Mouse (Mus musculus): ENCODE measurements at regions not wholly inside any gene's neighbourhood (a gene's known extent, or its start where the extent isn't known, plus 50 kb on each side); places are given as distances from the start of the nearest gene placed in this dataset.

DNA sequence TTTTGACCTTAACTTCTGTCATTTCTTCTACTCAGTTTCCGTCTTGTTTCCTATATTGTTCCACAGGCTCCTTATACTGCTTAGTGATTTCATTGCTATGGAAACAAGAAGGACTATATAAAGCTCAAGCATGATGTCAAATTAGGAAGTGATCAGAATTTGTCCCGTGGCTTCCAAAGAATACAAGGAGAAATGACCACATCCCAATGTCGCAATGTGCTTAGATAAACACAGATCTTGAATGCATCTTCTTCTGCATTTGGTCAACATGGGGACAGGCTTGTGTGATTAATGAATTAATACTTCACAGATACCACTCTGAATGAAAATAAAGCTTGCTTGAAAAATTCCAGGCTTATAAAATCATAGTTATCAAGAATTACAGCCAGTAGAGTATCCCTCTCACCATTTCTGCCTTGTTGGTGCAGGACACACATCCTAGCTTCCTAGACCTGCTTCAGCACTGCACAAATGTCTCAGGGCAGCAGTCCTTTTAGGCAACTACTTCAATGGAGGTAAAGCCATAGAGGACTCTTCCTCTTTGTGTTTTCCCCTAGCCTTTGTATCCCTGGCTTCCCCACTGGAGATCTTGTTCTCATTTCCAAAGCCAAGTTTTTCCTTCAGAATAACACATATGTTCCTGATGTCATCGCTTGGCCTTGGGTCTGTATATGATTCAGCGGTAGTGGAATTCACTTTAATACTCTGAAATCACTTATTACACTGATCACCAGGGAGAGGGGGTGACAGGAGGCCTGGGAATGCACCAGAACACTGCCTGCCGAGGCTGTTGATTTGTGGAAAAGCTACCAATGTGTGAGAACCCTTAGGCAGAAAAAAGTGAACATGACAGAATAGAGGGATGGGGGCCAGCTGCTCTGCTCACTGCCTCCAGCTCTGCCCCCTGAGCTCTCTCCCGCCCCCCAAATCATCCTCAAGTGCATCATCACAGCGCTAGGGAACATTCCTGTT lies 97.9 kb upstream of the Ccn6 start:
- ATAC-seq (ENCODE audit: low FRiP score, low TSS enrichment): no peak
- WGBS: 62% methylated on average over 8 of the region's 8 CpGs
- no peak overlapping the region for H3K27ac ChIP-seq (replicated peaks; ENCODE audit: low read depth, low read length)
- peaks cover 16% of the 10 kb centered on the region for H3K4me1 ChIP-seq (ENCODE audit: control insufficient read depth, insufficient read depth, low read length)
- no peaks in the 10 kb centered on the region for H3K27me3 ChIP-seq (ENCODE audit: control insufficient read depth, insufficient read depth, low read length)
- H3K9me3 ChIP-seq (ENCODE audit: control insufficient read depth, low read length): no peaks in the 10 kb centered on the region
- no peak overlapping the region for H3K4me2 ChIP-seq (ENCODE audit: low read length)
- no peak overlapping the region for H3K9ac ChIP-seq (replicated peaks; ENCODE audit: low read length)
- no peaks in the 10 kb centered on the region for H3K36me3 ChIP-seq (ENCODE audit: control insufficient read depth, insufficient read depth, low read length)
- no peak overlapping the region for H3K4me3 ChIP-seq (replicated peaks; ENCODE audit: low read depth, low read length)
- DNase-seq: peak; percentile 13

DNA sequence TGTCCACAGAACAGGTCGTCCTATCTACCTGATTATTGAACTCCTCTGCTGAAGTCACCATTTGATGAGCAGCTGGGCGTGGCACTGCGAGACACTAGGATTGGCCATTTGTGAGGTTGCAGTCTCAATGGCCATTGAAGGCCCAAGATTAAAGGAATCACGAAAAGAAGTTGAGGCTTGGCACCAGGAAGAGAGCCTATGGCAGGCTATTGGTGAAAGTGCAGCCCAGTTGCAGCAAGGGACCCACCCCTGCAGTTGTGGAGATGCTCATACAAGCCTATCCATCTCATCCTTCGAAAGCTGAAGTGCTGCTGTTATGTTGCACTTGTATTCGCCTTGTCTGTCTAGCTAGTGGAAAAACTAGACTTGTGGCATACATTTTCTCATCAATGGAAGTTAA lies 96.5 kb upstream of the Ccn6 start:
- no peak overlapping the region for H3K27ac ChIP-seq (replicated peaks; ENCODE audit: low read depth, low read length)
- H3K4me3 ChIP-seq (replicated peaks; ENCODE audit: low read depth, low read length): no peak overlapping the region
- ATAC-seq (ENCODE audit: low FRiP score, low TSS enrichment): no peak
- no peak for DNase-seq
- H3K4me1 ChIP-seq (ENCODE audit: control insufficient read depth, insufficient read depth, low read length): peaks cover 13% of the 10 kb centered on the region
- no peaks in the 10 kb centered on the region for H3K9me3 ChIP-seq (ENCODE audit: control insufficient read depth, low read length)
- no peak overlapping the region for H3K9ac ChIP-seq (replicated peaks; ENCODE audit: low read length)
- H3K4me2 ChIP-seq (ENCODE audit: low read length): no peak overlapping the region
- WGBS: 83% methylated on average over 6 of the region's 6 CpGs
- H3K36me3 ChIP-seq (ENCODE audit: control insufficient read depth, insufficient read depth, low read length): no peaks in the 10 kb centered on the region
- no peaks in the 10 kb centered on the region for H3K27me3 ChIP-seq (ENCODE audit: control insufficient read depth, insufficient read depth, low read length)

DNA sequence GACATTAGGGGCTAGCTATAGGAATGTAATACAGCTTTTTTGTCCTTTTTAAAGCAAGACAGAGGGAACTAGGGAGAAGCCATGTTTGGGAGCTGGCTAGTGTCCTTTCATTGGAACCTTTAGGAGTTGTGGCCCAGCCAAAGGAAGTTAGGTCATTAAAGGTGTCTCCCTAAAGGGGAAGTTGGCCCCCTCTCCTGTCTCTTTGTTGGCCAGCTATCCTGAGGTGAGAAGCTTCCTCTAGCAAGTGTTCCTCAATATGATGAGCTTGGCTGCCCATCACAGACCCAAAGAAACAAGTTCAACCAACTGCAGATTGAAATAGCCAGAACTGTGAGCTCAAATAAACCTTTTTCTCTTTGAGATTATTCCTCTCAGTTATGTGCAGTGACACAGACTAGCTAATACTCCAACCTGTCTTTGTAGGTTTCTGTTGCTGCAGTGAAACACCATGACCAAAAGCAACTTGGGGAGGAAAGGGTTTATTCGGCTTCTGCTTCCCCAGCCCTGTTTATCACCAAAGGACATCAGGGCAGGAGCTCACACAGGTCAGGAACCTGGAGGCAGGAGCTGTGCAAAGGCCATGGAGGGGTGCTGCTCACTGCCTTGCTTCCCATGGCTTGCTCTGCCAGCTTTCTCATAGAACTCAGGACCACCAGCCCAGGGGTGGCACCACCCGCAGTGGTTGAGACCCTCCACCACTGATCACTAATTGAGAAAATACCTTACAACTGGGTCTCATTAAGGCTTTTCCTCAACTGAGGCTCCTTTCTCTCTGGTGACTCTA lies 94.0 kb upstream of the Ccn6 start:
- ATAC-seq (ENCODE audit: low FRiP score, low TSS enrichment) (no peak), DNase-seq (no peak)
- Histone ChIP-seq H3K4me2 (ENCODE audit: low read length) (no peak overlapping the region), H3K9ac (replicated peaks; ENCODE audit: low read length) (no peak overlapping the region), H3K36me3 (ENCODE audit: control insufficient read depth, insufficient read depth, low read length) (no peaks in the 10 kb centered on the region), H3K9me3 (ENCODE audit: control insufficient read depth, low read length) (no peaks in the 10 kb centered on the region), H3K4me3 (replicated peaks; ENCODE audit: low read depth, low read length) (no peak overlapping the region), H3K4me1 (ENCODE audit: control insufficient read depth, insufficient read depth, low read length) (peaks cover 13% of the 10 kb centered on the region), H3K27ac (replicated peaks; ENCODE audit: low read depth, low read length) (no peak overlapping the region), H3K27me3 (ENCODE audit: control insufficient read depth, insufficient read depth, low read length) (no peaks in the 10 kb centered on the region)
- 89% methylated on average over 2 of the region's 2 CpGs for WGBS

DNA sequence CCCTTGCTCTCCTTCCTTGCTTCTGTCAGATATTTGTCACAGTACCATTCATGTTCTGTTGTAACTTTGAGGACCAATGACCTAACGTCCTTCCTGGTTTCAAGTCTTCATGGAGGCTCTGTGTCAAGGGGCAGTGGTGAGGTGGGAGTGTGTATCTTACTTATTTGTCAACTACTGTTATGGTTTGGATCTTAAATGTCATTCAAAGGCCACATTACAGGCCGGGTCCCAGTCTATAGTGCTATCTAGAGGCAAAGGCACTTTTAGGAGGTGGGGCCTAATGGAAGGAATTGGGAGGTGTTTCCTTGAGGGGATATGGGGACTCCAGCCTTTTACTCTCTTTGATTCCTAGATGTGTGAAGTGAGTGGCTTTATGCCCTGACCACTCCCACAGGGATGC lies 91.0 kb upstream of the Ccn6 start:
- Histone ChIP-seq H3K27me3 (ENCODE audit: control insufficient read depth, insufficient read depth, low read length) (no peaks in the 10 kb centered on the region), H3K4me3 (replicated peaks; ENCODE audit: low read depth, low read length) (no peak overlapping the region), H3K27ac (replicated peaks; ENCODE audit: low read depth, low read length) (no peak overlapping the region), H3K9ac (replicated peaks; ENCODE audit: low read length) (no peak overlapping the region), H3K4me2 (ENCODE audit: low read length) (no peak overlapping the region), H3K36me3 (ENCODE audit: control insufficient read depth, insufficient read depth, low read length) (no peaks in the 10 kb centered on the region), H3K9me3 (ENCODE audit: control insufficient read depth, low read length) (no peaks in the 10 kb centered on the region), H3K4me1 (ENCODE audit: control insufficient read depth, insufficient read depth, low read length) (no peaks in the 10 kb centered on the region)
- ATAC-seq (ENCODE audit: low FRiP score, low TSS enrichment) (no peak), DNase-seq (no peak)
- 80% methylated on average over 2 of the region's 2 CpGs for WGBS

DNA sequence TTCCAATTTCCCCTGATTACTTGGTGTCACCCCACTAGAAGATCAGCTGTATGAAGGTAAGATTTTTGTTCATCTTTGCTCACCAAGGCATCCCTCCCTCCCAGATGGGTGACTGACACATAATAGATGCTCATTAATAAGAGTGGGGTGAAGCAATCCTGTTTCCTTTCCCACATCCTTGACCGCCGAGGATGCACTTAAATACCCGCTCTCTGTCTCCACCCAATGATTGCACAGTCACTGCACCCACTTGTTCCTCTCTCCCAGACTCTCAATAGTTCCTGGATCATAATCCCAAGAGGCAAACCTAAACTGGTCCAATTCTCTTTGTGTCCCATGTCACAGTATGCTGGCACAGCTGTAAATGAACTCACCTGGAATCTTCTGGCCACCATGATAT lies 86.4 kb upstream of the Ccn6 start:
- no peaks in the 10 kb centered on the region for H3K4me1 ChIP-seq (ENCODE audit: control insufficient read depth, insufficient read depth, low read length)
- 86% methylated on average over 3 of the region's 3 CpGs for WGBS
- no peak overlapping the region for H3K9ac ChIP-seq (replicated peaks; ENCODE audit: low read length)
- no peaks in the 10 kb centered on the region for H3K9me3 ChIP-seq (ENCODE audit: control insufficient read depth, low read length)
- no peaks in the 10 kb centered on the region for H3K27me3 ChIP-seq (ENCODE audit: control insufficient read depth, insufficient read depth, low read length)
- DNase-seq (no peak), ATAC-seq (ENCODE audit: low FRiP score, low TSS enrichment) (no peak)
- no peak overlapping the region for H3K4me2 ChIP-seq (ENCODE audit: low read length)
- H3K27ac ChIP-seq (replicated peaks; ENCODE audit: low read depth, low read length): no peak overlapping the region
- H3K36me3 ChIP-seq (ENCODE audit: control insufficient read depth, insufficient read depth, low read length): no peaks in the 10 kb centered on the region
- H3K4me3 ChIP-seq (replicated peaks; ENCODE audit: low read depth, low read length): no peak overlapping the region

DNA sequence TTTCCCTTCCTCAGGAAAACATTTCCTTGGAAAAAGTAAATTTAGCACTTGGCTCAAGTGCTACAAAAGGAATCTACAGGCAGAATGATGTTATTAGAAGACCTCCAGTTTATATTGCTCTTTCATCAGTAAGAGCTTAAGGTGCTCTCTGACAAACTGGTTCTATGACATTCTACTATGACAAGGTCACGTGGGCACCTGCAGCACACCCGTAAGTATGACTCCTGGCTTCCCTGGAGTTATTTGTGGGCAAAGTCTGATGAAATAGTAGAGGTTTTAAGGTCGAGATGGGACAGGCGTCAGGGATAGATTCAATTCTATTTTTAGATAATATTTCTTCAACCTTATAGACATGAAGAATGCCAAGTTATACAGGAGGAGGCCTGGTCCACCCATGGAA lies 84.9 kb upstream of the Ccn6 start:
- no peaks in the 10 kb centered on the region for H3K27me3 ChIP-seq (ENCODE audit: control insufficient read depth, insufficient read depth, low read length)
- ATAC-seq (ENCODE audit: low FRiP score, low TSS enrichment) (no peak), DNase-seq (no peak)
- no peak overlapping the region for H3K4me3 ChIP-seq (replicated peaks; ENCODE audit: low read depth, low read length)
- H3K27ac ChIP-seq (replicated peaks; ENCODE audit: low read depth, low read length): no peak overlapping the region
- no peaks in the 10 kb centered on the region for H3K36me3 ChIP-seq (ENCODE audit: control insufficient read depth, insufficient read depth, low read length)
- H3K9me3 ChIP-seq (ENCODE audit: control insufficient read depth, low read length): no peaks in the 10 kb centered on the region
- 89% methylated on average over 4 of the region's 4 CpGs for WGBS
- H3K4me2 ChIP-seq (ENCODE audit: low read length): no peak overlapping the region
- H3K4me1 ChIP-seq (ENCODE audit: control insufficient read depth, insufficient read depth, low read length): no peaks in the 10 kb centered on the region
- H3K9ac ChIP-seq (replicated peaks; ENCODE audit: low read length): no peak overlapping the region

DNA sequence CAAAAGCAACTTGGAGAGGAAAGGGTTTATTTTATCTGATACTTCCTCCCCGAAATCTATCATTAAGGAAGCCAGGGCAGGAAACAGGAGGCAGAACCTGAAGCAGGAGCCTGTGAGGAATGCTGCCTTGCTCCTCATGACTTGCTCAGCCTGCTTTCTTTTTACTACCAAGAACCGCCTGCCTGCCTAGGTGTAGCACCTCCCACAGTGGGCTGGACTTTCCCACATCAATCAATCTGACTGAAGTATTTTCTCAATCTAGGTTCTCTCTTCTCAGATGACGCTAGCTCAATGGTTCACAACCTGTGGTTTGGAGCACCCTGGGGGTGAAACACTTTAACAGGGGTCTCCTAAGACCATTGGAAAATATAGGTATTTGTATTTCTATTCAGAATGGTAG lies 83.4 kb upstream of the Ccn6 start:
- no peak overlapping the region for H3K9ac ChIP-seq (replicated peaks; ENCODE audit: low read length)
- WGBS: 50% methylated on average over 3 of the region's 3 CpGs
- no peaks in the 10 kb centered on the region for H3K9me3 ChIP-seq (ENCODE audit: control insufficient read depth, low read length)
- DNase-seq (no peak), ATAC-seq (ENCODE audit: low FRiP score, low TSS enrichment) (no peak)
- no peaks in the 10 kb centered on the region for H3K27me3 ChIP-seq (ENCODE audit: control insufficient read depth, insufficient read depth, low read length)
- no peaks in the 10 kb centered on the region for H3K4me1 ChIP-seq (ENCODE audit: control insufficient read depth, insufficient read depth, low read length)
- H3K4me3 ChIP-seq (replicated peaks; ENCODE audit: low read depth, low read length): no peak overlapping the region
- no peak overlapping the region for H3K27ac ChIP-seq (replicated peaks; ENCODE audit: low read depth, low read length)
- no peaks in the 10 kb centered on the region for H3K36me3 ChIP-seq (ENCODE audit: control insufficient read depth, insufficient read depth, low read length)
- H3K4me2 ChIP-seq (ENCODE audit: low read length): no peak overlapping the region

DNA sequence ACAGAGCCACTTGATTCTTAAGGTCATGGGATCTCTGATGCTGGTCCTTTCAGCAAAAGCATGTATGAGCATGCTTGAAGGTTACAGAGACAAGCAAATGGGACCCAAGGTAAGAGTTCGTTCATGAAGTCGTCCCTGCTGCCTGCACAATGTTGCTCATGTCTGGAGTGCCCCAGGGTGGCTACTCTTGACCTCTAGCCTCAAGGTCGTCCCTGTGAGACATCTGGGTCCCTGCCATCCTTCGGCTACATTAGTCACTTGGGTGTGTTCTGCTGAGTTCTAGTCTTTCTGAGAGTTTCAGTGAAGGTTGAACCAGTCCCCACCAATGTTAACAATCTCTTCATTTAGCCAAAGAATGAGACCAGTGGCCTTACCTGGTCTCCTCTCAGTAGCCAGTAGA lies 81.5 kb upstream of the Ccn6 start:
- Histone ChIP-seq H3K36me3 (ENCODE audit: control insufficient read depth, insufficient read depth, low read length) (no peaks in the 10 kb centered on the region), H3K4me1 (ENCODE audit: control insufficient read depth, insufficient read depth, low read length) (no peaks in the 10 kb centered on the region), H3K4me2 (ENCODE audit: low read length) (no peak overlapping the region), H3K27me3 (ENCODE audit: control insufficient read depth, insufficient read depth, low read length) (no peaks in the 10 kb centered on the region), H3K9me3 (ENCODE audit: control insufficient read depth, low read length) (no peaks in the 10 kb centered on the region), H3K4me3 (replicated peaks; ENCODE audit: low read depth, low read length) (no peak overlapping the region), H3K27ac (replicated peaks; ENCODE audit: low read depth, low read length) (no peak overlapping the region), H3K9ac (replicated peaks; ENCODE audit: low read length) (no peak overlapping the region)
- DNase-seq: no peak
- ATAC-seq (ENCODE audit: low FRiP score, low TSS enrichment): no peak
- 83% methylated on average over 4 of the region's 4 CpGs for WGBS

All from midbrain, embryonic 14.5 days (tissue).